Mouse (Mus musculus) frontal cortex, postnatal 36 days (tissue): Measurements from ENCODE around the gene Ap1m2.
"Not testable (repeated sequence)": the region's sequence is repeated elsewhere in the genome, so short reads cannot be mapped to it uniquely, and the experiment has no call there.

Source experiments
- DNase-seq, 2 experiments: peaks; one replicate each; pipeline ENCODE4 v3.0.0; 2022; ENCODE audit warnings: low spot score in 2 of 2

Ap1m2 gene

DNA sequence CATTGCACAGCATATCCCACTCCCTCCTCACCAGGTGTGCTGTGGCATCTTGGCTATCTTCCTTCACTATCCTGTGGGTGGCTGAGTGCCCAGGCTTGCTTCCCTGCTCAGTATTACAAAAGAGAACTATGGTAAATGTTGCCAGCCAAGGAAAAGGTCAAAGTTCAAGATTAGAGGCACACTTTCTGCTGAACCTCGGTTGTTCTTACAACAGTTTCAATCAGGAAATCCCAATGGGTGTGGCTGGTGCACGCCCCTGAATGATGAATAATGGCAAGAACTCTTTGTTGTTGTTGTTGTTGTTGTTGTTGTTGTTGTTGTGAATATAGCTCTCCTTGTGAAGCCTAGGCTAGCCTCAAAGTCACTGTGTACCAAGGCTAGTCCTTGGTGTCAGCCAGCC is 50.3 kb downstream of the Ap1m2 start:
- no peak for DNase-seq

DNA sequence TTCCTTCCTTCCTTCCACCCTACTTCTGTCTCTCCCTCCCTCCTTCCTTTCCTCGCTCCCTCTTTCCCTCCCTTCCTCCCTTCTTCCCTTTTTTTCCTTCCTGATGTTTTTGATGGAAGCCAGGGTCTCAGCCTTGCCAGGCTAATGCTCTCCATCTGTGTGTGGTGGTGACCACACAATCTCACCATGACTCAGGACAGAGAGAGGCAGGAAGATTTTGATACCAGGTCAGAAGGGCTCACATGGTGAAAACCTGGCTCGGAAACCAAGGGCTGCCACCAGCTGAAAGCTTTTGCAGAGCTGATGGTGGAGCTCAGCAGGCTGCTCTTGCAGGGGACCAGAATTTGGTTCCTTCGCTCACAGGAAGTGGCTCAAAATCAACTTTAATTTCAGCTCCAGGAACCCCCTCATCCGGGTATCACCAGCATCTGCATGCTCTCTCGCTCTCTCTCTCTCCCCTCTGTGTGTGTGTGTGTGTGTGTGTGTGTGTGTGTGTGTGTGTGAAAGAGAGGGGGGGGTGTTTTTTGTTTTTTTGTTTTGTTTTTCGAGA is 51.6 kb downstream of the Ap1m2 start:
- no peak for DNase-seq

DNA sequence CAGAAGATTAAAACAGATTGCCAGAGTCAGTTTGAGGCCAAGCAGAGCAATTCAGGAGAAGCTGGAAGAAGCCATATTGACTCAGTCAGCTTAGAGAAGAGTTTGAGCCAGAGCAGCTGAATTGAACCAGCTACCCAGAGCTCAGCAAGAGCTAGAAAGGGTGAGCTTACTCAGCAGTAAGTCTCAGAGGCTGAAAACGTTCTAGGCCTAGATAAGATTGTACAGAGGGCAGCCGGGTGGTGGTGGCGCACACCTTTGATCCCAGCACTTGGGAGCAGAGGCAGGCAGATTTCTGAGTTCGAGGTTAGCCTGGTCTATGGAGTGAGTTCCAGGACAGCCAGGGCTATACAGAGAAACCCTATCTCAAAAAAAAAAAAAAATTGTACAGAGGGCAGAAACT is 55.8 kb downstream of the Ap1m2 start:
- not testable (repeated sequence) for DNase-seq

DNA sequence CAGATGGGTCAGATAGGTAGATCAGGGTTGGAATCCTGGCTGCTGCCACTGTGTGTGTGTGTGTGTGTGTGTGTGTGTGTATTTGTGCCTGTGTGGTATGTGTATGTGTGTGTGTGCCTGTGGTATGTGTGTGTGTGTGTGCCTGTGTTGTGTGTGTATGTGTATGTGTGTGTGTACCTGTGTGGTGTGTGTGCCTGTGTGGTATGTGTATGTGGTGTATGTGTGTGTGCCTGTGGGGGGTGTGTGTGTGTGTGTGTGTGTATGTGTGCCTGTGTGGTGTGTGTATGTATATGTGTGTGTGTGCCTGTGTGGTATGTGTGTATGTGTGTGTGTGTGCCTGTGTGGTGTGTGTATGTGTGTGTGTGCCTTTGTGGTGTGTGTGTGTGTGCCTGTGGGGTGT is 57.4 kb downstream of the Ap1m2 start:
- no peak for DNase-seq

DNA sequence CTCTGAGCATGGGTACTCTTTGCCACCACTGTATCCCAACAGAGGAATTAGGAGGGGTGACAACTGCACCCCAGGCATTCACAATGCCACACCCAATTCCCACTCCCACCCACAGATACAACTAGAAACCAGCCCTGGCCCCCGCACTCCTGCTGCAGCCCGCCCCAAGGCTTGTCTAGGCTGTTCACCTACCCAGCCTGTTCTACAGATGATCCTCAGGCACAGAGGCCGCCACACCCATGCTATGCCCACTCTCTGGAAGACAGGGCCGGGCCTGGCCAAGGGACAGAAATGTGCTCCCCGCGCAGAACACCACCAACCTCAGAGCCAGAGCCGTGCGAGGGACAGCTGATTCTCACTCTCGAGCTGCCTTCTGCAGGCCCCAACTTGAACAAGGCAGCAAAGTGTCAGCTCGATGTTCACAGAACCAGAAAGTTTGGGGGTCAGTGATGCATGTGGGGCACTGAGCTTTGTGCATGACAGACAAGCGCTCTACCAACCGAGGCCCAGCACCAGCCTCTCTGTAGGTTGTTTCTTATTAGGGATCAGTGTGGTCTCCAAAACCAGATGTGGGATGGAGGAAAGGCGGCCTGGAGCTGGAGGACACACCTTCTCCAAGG is 60.9 kb downstream of the Ap1m2 start:
- DNase-seq, result no peak

DNA sequence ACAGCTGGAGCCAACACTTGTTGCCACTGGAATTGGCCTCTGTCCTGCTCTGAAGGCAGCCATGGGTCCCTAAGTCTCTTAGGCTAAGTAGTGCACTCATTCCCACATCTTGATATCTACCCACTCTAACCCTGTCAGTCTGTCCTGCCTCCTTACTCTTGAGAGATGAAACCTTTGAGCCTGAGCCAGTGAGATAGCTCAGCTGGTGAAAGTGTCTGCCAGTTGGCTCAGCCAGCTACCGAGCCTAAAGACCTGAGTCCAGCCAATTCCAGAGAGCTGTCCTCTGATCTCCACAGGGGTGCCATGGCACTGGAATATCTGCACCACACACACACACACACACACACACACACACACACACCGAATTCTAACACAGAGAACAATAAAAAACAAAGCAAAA is 61.6 kb downstream of the Ap1m2 start:
- DNase-seq, result no peak

DNA sequence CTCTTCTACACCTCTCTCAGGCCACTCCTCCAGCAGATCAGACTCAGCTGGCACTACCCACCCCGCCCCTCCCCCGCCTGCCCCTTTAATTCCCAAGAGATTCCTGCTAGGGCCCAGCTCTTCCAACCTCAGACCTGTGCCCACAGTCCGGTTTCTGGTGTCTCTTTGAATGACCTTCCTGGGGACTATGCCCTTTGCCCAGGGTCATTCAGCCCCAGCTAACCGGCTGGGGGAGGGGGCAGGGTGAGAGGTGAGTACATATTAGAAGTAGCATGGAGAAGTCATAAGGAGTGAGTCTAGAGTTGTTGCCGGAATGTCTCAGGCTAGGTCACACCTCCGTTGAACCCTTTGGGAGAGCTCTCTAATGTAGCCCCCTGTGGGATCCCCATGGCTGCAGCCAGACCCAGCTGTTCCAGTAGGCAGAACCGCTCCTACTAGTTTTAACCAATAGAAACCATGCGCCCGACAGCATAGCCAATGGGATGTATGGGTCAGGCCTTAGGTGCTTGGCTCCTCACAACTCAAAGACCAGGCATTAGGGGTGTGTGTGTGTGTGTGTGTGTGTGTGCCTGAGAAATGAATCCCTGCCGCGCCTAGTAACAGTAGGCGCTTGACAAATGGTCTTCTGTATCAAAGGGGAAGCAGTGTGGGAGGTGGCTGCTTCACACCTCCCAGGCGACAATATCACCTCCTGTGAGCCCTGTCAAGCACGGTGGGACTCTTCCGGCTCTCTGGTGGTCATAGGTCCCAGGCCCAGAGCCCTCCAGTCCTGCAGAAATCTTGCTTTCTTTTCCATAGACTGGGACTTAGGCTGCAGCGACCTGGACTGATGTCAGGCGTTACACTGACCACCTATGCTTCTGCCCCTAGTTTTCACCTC is 62.3 kb downstream of the Ap1m2 start:
- DNase-seq, result no peak

DNA sequence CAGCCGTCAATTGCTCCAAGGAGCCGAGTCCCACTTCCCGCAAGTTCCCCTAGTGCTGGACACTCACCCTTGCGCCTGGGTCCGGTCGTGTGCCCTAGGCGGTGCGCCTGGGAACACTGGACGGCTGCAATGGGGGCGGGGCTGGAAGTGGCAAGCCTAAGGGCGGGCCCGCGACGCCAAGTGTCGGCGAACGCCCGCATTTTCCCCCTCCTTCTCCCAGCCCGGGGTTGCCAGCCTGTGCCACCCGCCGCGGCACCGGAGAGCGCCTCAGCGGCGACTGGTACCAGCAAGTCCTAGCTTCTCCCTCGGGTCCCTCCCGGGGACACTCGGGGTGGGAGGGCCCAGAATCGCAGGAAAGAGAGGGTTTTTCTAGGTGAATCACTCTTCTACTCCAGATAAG is 63.8 kb downstream of the Ap1m2 start, which contains the start of gene S1pr5:
Gene S1pr5 (minus strand): TSS at position 118 of the 400 bp plus-strand sequence.
- no peak for DNase-seq

DNA sequence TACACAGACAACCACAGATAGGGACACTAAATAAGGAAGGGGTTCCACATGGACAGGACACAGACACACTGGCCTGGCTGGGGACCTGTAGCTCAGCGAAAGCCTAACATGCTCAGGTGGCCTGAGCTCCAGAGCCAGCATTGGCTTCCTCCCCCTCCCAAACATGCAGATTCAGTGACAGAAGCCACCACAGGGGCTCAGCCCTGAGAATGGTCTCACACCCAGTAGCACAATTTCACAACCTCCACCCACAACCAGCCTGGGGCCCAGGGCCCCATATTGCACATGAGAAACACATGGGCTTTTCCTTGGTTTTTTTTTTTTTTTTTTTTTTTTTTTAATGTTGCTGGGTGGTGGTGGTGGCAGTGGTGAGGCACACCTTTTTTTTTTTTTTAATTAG is 65.8 kb downstream of the Ap1m2 start:
- no peak for DNase-seq

DNA sequence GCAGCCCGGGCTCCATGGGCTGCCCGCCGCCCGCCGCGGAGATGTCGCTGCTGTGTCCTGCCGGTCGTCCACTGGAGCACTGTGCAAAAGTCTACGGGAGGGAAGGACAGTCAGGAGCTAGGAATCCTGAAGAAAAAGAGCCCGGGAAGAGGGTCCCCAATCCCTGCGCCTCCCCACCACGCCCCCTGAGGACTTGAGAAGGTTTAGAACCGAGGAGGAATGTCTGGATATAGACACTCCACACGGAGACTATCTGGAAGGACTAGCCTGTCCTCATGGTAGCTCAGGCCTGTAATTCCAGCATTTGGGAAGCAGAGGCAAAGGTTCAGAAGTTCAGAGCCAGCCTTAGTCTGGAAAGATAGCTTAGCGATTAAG is 67.0 kb downstream of the Ap1m2 start:
- no peak for DNase-seq

DNA sequence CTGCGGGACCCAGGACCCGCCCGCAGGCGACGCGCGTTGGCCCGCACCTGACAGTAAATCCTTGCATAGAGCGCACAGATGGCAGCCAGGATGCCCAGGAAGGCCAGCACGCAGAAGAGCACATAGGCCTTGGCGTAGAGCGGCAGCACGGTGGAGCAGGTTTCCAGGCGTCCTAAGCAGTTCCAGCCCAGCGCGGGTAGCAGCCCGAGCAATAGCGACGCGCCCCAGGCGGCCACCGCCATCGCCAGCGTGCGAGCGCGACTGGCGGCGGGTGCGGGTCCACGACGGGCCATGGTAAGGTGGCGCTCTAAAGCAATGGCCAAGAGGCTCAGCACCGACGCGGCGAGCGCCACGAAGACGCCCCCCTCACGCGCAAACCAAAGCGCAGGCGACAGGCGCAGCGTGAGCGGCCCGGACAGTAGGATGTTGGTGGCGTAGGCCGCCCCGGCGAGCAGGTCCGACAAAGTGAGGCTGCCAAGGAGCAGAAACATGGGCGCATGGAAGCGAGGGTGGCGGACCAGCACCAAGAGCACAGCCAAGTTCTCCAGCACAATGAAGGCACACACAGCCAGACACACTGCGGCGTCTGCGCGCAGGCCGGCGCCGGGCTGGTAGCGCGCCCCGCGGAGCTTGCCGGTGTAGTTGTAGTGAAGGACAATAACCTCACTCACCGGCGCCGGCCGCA is 67.6 kb downstream of the Ap1m2 start:
- DNase-seq, result peak in 1 of 2 experiments; percentile 45
